Mouse (Mus musculus): Measurements from ENCODE around the gene Slit3.

- TF ChIP-seq CTCF (IDR thresholded peaks at IDR 0.05; ENCODE audit: extremely low read depth, insufficient read length, insufficient replicate concordance, low read depth, low read length) (no peak), POLR2A (IDR thresholded peaks at IDR 0.05; ENCODE audit: low read depth, low read length) (no peak)
These were observed 402.7 kb downstream of the Slit3 start for GRCm38 (mm10) chr11:35523773-35524172.
